Comparison of ENCODE assay signal across 8 mouse cellular contexts in the genomic region with DNA sequence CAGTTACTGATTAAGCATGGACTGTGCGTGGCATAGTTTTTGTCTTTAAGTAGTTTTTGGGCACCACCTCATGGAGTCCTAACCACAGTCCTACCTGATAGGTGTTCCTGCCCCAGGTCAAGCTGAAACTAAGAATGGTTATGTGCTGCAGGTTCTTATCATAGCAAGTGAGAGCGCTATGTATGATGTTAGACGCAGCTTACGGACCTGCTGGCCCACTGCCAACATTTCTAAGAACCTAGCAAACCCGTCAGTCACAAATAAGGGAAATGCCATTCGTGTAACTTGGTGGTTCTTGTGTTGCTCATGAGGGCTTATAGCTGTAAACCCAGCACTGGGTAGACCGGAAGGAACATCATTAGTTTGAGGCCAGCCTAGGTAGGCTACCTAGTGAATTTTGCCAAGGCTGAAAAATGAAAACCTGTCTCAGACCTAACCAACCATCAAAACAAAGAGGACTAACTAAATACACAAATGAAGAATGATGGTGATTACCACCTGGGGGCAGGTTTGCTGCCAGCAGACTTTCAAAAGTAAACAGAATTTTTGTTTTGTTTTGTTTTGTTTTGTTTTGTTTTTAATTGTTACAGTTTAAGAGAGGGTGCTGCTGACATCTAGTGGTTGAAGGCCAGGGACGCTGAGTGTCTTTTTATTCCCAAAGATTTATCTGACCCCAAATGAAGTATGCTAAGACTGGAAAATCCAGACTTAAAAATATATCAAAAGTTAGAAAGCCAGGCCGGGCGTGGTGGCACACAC. TPM values are rescaled to one million over a fixed set of nuclear protein-coding genes. Genes with fewer than 3 reads are reported as not detected.
DNase-seq lines count a peak whose midpoint lies in the region; ATAC-seq and TF ChIP-seq lines count a peak whose summit lies in the region.

No protein-coding gene starts in this region.

- DNase-seq in embryonic facial prominence, embryonic 11.5 days (ENCODE audit: low spot score), result peak; percentile 45
- DNase-seq in embryonic facial prominence, embryonic 10.5 days (ENCODE audit: low spot score), result no peak
- DNase-seq in CD4-positive, CD25-positive, alpha-beta regulatory T cell, adult 2 months (ENCODE audit: low read depth, low spot score), result peak; percentile 90
- DNase-seq in cerebellum, postnatal 10 days, result peak; percentile 57 to 70
- DNase-seq in heart, postnatal 0 days (ENCODE audit: low spot score), result peak; percentile 63
- DNase-seq in midbrain, postnatal 0 days (ENCODE audit: low spot score), result peak; percentile 58
- no peak for DNase-seq in right cerebral cortex, postnatal 36 days (ENCODE audit: low spot score in 2 of 2)

- no peak overlapping the region for H3K4me2 ChIP-seq in embryonic facial prominence, embryonic 11.5 days (ENCODE audit: low read depth, low read length)
- H3K4me2 ChIP-seq in heart, postnatal 0 days (ENCODE audit: low read depth, low read length), result peak overlapping the region; percentile 67
- peak overlapping the region; percentile 29 for H3K4me2 ChIP-seq in limb, embryonic 15.5 days
- no peak overlapping the region for H3K4me2 ChIP-seq in midbrain, postnatal 0 days (ENCODE audit: low read depth, low read length, poor library complexity, severe bottlenecking)

- H3K4me3 ChIP-seq in embryonic facial prominence, embryonic 11.5 days (ENCODE audit: low read depth, low read length), result no peak overlapping the region
- no peak overlapping the region for H3K4me3 ChIP-seq in embryonic facial prominence, embryonic 10.5 days
- peak overlapping the region; percentile 36 for H3K4me3 ChIP-seq in heart, postnatal 0 days (ENCODE audit: low read depth, low read length)
- H3K4me3 ChIP-seq in limb, embryonic 15.5 days, result no peak overlapping the region
- H3K4me3 ChIP-seq in midbrain, postnatal 0 days (ENCODE audit: low read depth, low read length), result no peak overlapping the region

- no peaks in the 10 kb centered on the region for H3K4me1 ChIP-seq in embryonic facial prominence, embryonic 11.5 days (ENCODE audit: control insufficient read depth, insufficient read depth, low read length)
- peaks cover 18% of the 10 kb centered on the region; the same call in 1 of the 2 replicates for H3K4me1 ChIP-seq in embryonic facial prominence, embryonic 10.5 days
- H3K4me1 ChIP-seq in heart, postnatal 0 days (ENCODE audit: control insufficient read depth, insufficient read depth), result 0 out of 2 replicates have a peak, but pooled peaks cover 4% of the 10 kb centered on the region
- H3K4me1 ChIP-seq in limb, embryonic 15.5 days, result peaks cover 26% of the 10 kb centered on the region
- no peaks in the 10 kb centered on the region for H3K4me1 ChIP-seq in midbrain, postnatal 0 days (ENCODE audit: insufficient read depth, low read length)

- 71% methylated on average over 10 of the region's 10 CpGs for WGBS in embryonic facial prominence, embryonic 11.5 days
- WGBS in embryonic facial prominence, embryonic 10.5 days, result 74% methylated on average over 10 of the region's 10 CpGs
- WGBS in heart, postnatal 0 days, result 15% methylated on average over 10 of the region's 10 CpGs
- WGBS in limb, embryonic 15.5 days, result 34% methylated on average over 10 of the region's 10 CpGs
- 51% methylated on average over 10 of the region's 10 CpGs for WGBS in midbrain, postnatal 0 days

- TF ChIP-seq CTCF in heart, postnatal 0 days (IDR thresholded peaks at IDR 0.05; ENCODE audit: low read depth), result peak; percentile 64
- TF ChIP-seq CTCF in midbrain, postnatal 0 days (IDR thresholded peaks at IDR 0.05), result peak; percentile 78

- 0 out of 2 replicates have a peak, but pooled peaks have one; percentile 29 for ATAC-seq in embryonic facial prominence, embryonic 11.5 days (replicated peaks; ENCODE audit: insufficient number of reproducible peaks, low FRiP score, low TSS enrichment, low read depth)
- peak; percentile 40; the same call in 1 of the 2 replicates for ATAC-seq in heart, postnatal 0 days (ENCODE audit: insufficient read depth, low read depth)
- ATAC-seq in limb, embryonic 15.5 days (ENCODE audit: insufficient number of reproducible peaks, low FRiP score, low TSS enrichment, low read depth), result no peak
- ATAC-seq in midbrain, postnatal 0 days (ENCODE audit: low FRiP score), result no peak

- no peak overlapping the region for H3K9ac ChIP-seq in embryonic facial prominence, embryonic 11.5 days (replicated peaks; ENCODE audit: low read length)
- H3K9ac ChIP-seq in heart, postnatal 0 days (replicated peaks; ENCODE audit: low read depth, low read length), result no peak overlapping the region; the same call in 1 of the 2 replicates
- no peak overlapping the region for H3K9ac ChIP-seq in limb, embryonic 15.5 days
- H3K9ac ChIP-seq in midbrain, postnatal 0 days (replicated peaks; ENCODE audit: low read length, poor library complexity, severe bottlenecking), result no peak overlapping the region

- TF ChIP-seq EP300 in heart, postnatal 0 days (IDR thresholded peaks at IDR 0.05; ENCODE audit: low read depth), result no peak

- no peaks in the 10 kb centered on the region for H3K9me3 ChIP-seq in embryonic facial prominence, embryonic 11.5 days (replicated peaks; ENCODE audit: control insufficient read depth, low read length)
- peaks cover 10% of the 10 kb centered on the region; the same call in 1 of the 2 replicates for H3K9me3 ChIP-seq in embryonic facial prominence, embryonic 10.5 days
- no peaks in the 10 kb centered on the region for H3K9me3 ChIP-seq in heart, postnatal 0 days (replicated peaks; ENCODE audit: control insufficient read depth, low read length)
- H3K9me3 ChIP-seq in limb, embryonic 15.5 days, result no peaks in the 10 kb centered on the region; the same call in 1 of the 2 replicates
- no peaks in the 10 kb centered on the region for H3K9me3 ChIP-seq in midbrain, postnatal 0 days (ENCODE audit: low read length)

- no peaks in the 10 kb centered on the region for H3K36me3 ChIP-seq in embryonic facial prominence, embryonic 11.5 days (replicated peaks; ENCODE audit: control insufficient read depth, insufficient read depth, low read depth, low read length)
- H3K36me3 ChIP-seq in embryonic facial prominence, embryonic 10.5 days (replicated peaks), result peaks cover 8% of the 10 kb centered on the region
- no peaks in the 10 kb centered on the region for H3K36me3 ChIP-seq in heart, postnatal 0 days (replicated peaks; ENCODE audit: control insufficient read depth, insufficient read depth, low read length)
- no peaks in the 10 kb centered on the region for H3K36me3 ChIP-seq in limb, embryonic 15.5 days
- no peaks in the 10 kb centered on the region for H3K36me3 ChIP-seq in midbrain, postnatal 0 days (ENCODE audit: insufficient read depth, low read length)

- no peaks in the 10 kb centered on the region for H3K27me3 ChIP-seq in embryonic facial prominence, embryonic 11.5 days (ENCODE audit: control insufficient read depth, insufficient read depth, low read length)
- no peaks in the 10 kb centered on the region for H3K27me3 ChIP-seq in embryonic facial prominence, embryonic 10.5 days (replicated peaks; ENCODE audit: low read depth, poor library complexity, severe bottlenecking)
- no peaks in the 10 kb centered on the region for H3K27me3 ChIP-seq in heart, postnatal 0 days (ENCODE audit: control insufficient read depth, insufficient read depth, low read length)
- H3K27me3 ChIP-seq in limb, embryonic 15.5 days, result no peaks in the 10 kb centered on the region
- H3K27me3 ChIP-seq in midbrain, postnatal 0 days (ENCODE audit: insufficient read depth, low read length), result no peaks in the 10 kb centered on the region

- no peak overlapping the region for H3K27ac ChIP-seq in embryonic facial prominence, embryonic 11.5 days (replicated peaks; ENCODE audit: low read depth, low read length)
- H3K27ac ChIP-seq in embryonic facial prominence, embryonic 10.5 days (replicated peaks), result no peak overlapping the region
- H3K27ac ChIP-seq in heart, postnatal 0 days (ENCODE audit: low read depth), result no peak overlapping the region
- no peak overlapping the region for H3K27ac ChIP-seq in limb, embryonic 15.5 days
- no peak overlapping the region for H3K27ac ChIP-seq in midbrain, postnatal 0 days (ENCODE audit: low read depth, low read length)

RNA-seq across cellular contexts. Expression of a gene that starts 13.5 kb away (rescaled TPM):
- 46.3 and 49.4 TPM in 2 replicates for polyA plus RNA-seq in embryonic facial prominence, embryonic 11.5 days (2014; fragmentation: Nextera tagmentation; extraction: Ambion mirVana)
- 42.1 and 45.2 TPM in 2 replicates for polyA plus RNA-seq in embryonic facial prominence, embryonic 10.5 days (2016; fragmentation: Nextera tagmentation; extraction: Ambion mirVana)
- 7.7 and 22.2 TPM in 2 replicates for total RNA-seq in heart, postnatal 0 days (2014; rRNA removed; ENCODE audit: low replicate concordance)
- polyA plus RNA-seq in heart, postnatal 0 days (2015; fragmentation: Nextera tagmentation; extraction: Ambion mirVana), result 7.2 and 8.5 TPM in 2 replicates
- 31.9 and 32.6 TPM in 2 replicates for polyA plus RNA-seq in limb, embryonic 15.5 days (2015; fragmentation: Nextera tagmentation; extraction: Ambion mirVana)
- total RNA-seq in midbrain, postnatal 0 days (2014; rRNA removed), result 53.4 and 61.7 TPM in 2 replicates
- 33.0 and 39.1 TPM in 2 replicates for polyA plus RNA-seq in midbrain, postnatal 0 days (2015; fragmentation: Nextera tagmentation; extraction: Ambion mirVana)

Comparison
In these comparisons a context has a peak if more than half of its experiments do, and no peak if none do; other contexts are left out.
1. DNase-seq: peak in embryonic facial prominence, embryonic 11.5 days (single experiment), CD4-positive, CD25-positive, alpha-beta regulatory T cell, adult 2 months (single experiment), cerebellum, postnatal 10 days (2 of 2), heart, postnatal 0 days (single experiment) and midbrain, postnatal 0 days (single experiment); none in embryonic facial prominence, embryonic 10.5 days (single experiment) and right cerebral cortex, postnatal 36 days (0 of 2).
2. ATAC-seq: peak in embryonic facial prominence, embryonic 11.5 days (single experiment) and heart, postnatal 0 days (single experiment); none in limb, embryonic 15.5 days (single experiment) and midbrain, postnatal 0 days (single experiment).
3. H3K4me2 ChIP-seq: peak in heart, postnatal 0 days (single experiment) and limb, embryonic 15.5 days (single experiment); none in embryonic facial prominence, embryonic 11.5 days (single experiment) and midbrain, postnatal 0 days (single experiment).